Mouse (Mus musculus) Patski (cell line): ENCODE results near the gene 4930516K23Rik. TPM values are rescaled to one million over a fixed set of nuclear protein-coding genes. Genes with fewer than 3 reads are reported as not detected.

ENCODE experiments used
- ATAC-seq: fragments of 100-300 bp; one replicate; pipeline ENCODE4 v1.8.0; 2021
- CTCF ChIA-PET: fragments of 350-600 bp; sonication (Branson Sonifier 250); formaldehyde crosslinking; loops from one replicate; lab custom pipeline; 2022; ENCODE audit warnings: inconsistent platforms; lab: Charles Lee
- POLR2A ChIA-PET: fragments of 350-600 bp; sonication (Branson Sonifier 250); formaldehyde crosslinking; loops from one replicate; lab custom pipeline; 2022; ENCODE audit warnings: antibody characterized with exemption, inconsistent platforms; lab: Charles Lee
- DNase-seq: peaks from one replicate; pipeline ENCODE4 v3.0.0-alpha.2; 2011; ENCODE audit warnings: low read depth, low spot score
- H3K27me3 ChIP-seq: fragments of 371-371 bp; one replicate; pipeline ENCODE4 v1.5.1; 2021
- CTCF ChIP-seq: fragments of 100-300 bp; IDR thresholded peaks from one replicate; pipeline ENCODE4 v1.5.1; 2021
- in situ Hi-C: fragments of 300-500 bp; cut with MboI; formaldehyde crosslinking; loops from 3 replicates; pipeline ENCODE4 v1.11.1; 2018; ENCODE audit warnings: low pct_unique_long_range_greater_than_20kb, mixed read lengths
- polyA plus RNA-seq: library from polyadenylated mRNA; unstranded; gene quantifications from one replicate; pipeline ENCODE4 v1.2.3, GENCODE M21; 2021

4930516K23Rik gene
- polyA plus RNA-seq, 1 experiment from 2014 or later, result not detected

GRCm38 (mm10) chr7:104021651-104022050 is 39.6 kb downstream of the 4930516K23Rik start:
- TF ChIP-seq CTCF, result no peak
- POLR2A ChIA-PET, result no interaction called here
- CTCF ChIA-PET, result interaction anchor here (1.2 kb wide), 1 partner anchor 14 kb away, joined by 3 read pairs; the partner anchor contains the start of gene Olfr641

GRCm38 (mm10) chr7:104018953-104019352 is 42.3 kb downstream of the 4930516K23Rik start:
- no peak for ATAC-seq
- CTCF ChIA-PET, result no interaction called here

More at GRCm38 (mm10) chr7:104021651-104022050, 39.6 kb downstream of the 4930516K23Rik start:
- DNase-seq (no peak), ATAC-seq (no peak)
- in situ Hi-C loops, result no loop called here
- H3K27me3 ChIP-seq, result no peaks in the 10 kb centered on the region

GRCm38 (mm10) chr7:104017203-104017602 is 44.0 kb downstream of the 4930516K23Rik start, which contains the start of gene Olfr639:
Gene Olfr639, minus strand, starts transcription at chr7:104017303.
- TF ChIP-seq CTCF, result no peak

More at GRCm38 (mm10) chr7:104018953-104019352, 42.3 kb downstream of the 4930516K23Rik start:
- POLR2A ChIA-PET, result no interaction called here
- no peak for DNase-seq
- no peaks in the 10 kb centered on the region for H3K27me3 ChIP-seq
- in situ Hi-C loops, result no loop called here
- TF ChIP-seq CTCF, result no peak

More at GRCm38 (mm10) chr7:104017203-104017602, 44.0 kb downstream of the 4930516K23Rik start, which contains the start of gene Olfr639:
- POLR2A ChIA-PET, result no interaction called here
- ATAC-seq (no peak), DNase-seq (no peak)
- CTCF ChIA-PET, result no interaction called here
- no peaks in the 10 kb centered on the region for H3K27me3 ChIP-seq
- in situ Hi-C loops, result no loop called here

Other genes starting within 250 kb of the 4930516K23Rik start
- gene Hbb-bt, start 247.4 kb downstream of the 4930516K23Rik start, polyA plus RNA-seq, result not detected
- gene Hbb-bs, start 233.3 kb downstream of the 4930516K23Rik start, polyA plus RNA-seq, result not detected
- gene Hbb-bh2, start 220.9 kb downstream of the 4930516K23Rik start, polyA plus RNA-seq, result not detected
- gene Hbb-bh1, start 218.3 kb downstream of the 4930516K23Rik start, polyA plus RNA-seq, result not detected
- gene Hbb-y, start 208.2 kb downstream of the 4930516K23Rik start, polyA plus RNA-seq, result not detected
- gene Olfr66, start 175.2 kb downstream of the 4930516K23Rik start, polyA plus RNA-seq, result not detected
- gene Olfr64, start 167.0 kb downstream of the 4930516K23Rik start, polyA plus RNA-seq, result not detected
- gene Olfr65, start 158.0 kb downstream of the 4930516K23Rik start, polyA plus RNA-seq, result not detected
- gene Olfr631, start 132.6 kb downstream of the 4930516K23Rik start, polyA plus RNA-seq, result not detected
- not detected for gene Olfr632, start 127.1 kb downstream of the 4930516K23Rik start, polyA plus RNA-seq
- gene Olfr633, start 117.0 kb downstream of the 4930516K23Rik start, polyA plus RNA-seq, result not detected
- not detected for gene Olfr635, start 90.3 kb downstream of the 4930516K23Rik start, polyA plus RNA-seq
- gene Olfr638, start 62.7 kb downstream of the 4930516K23Rik start, polyA plus RNA-seq, result not detected
- 0.03 TPM for gene Olfr639, start 44.1 kb downstream of the 4930516K23Rik start, polyA plus RNA-seq
- gene Olfr640, start 35.9 kb downstream of the 4930516K23Rik start, polyA plus RNA-seq, result not detected
- gene Olfr641, start 26.0 kb downstream of the 4930516K23Rik start, polyA plus RNA-seq, result not detected
- not detected for gene Olfr642, start 8.8 kb downstream of the 4930516K23Rik start, polyA plus RNA-seq
- gene Olfr644, start 10.4 kb upstream of the 4930516K23Rik start, polyA plus RNA-seq, result not detected
- not detected for gene Olfr645, start 24.0 kb upstream of the 4930516K23Rik start, polyA plus RNA-seq
- 0.04 TPM for gene Olfr646, start 43.4 kb upstream of the 4930516K23Rik start, polyA plus RNA-seq
- not detected for gene Ubqln5, start 68.4 kb upstream of the 4930516K23Rik start, polyA plus RNA-seq
- not detected for gene Olfr643, start 76.0 kb upstream of the 4930516K23Rik start, polyA plus RNA-seq
- not detected for gene Ubqln3, start 81.8 kb upstream of the 4930516K23Rik start, polyA plus RNA-seq
- gene Ubqlnl, start 89.1 kb upstream of the 4930516K23Rik start, polyA plus RNA-seq, result not detected
- not detected for gene Olfm5, start 103.4 kb upstream of the 4930516K23Rik start, polyA plus RNA-seq
- gene Olfr648, start 121.9 kb upstream of the 4930516K23Rik start, polyA plus RNA-seq, result 0.03 TPM
- not detected for gene Olfr649, start 134.5 kb upstream of the 4930516K23Rik start, polyA plus RNA-seq
- 0.08 TPM for gene Trim6, start 157.3 kb upstream of the 4930516K23Rik start, polyA plus RNA-seq
- gene Trim34a, start 183.0 kb upstream of the 4930516K23Rik start, polyA plus RNA-seq, result 1.6 TPM
- gene Trim5, start 226.6 kb upstream of the 4930516K23Rik start, polyA plus RNA-seq, result 2.3 TPM